Mouse (Mus musculus): ENCODE measurements around the gene Ergic2. TPM values are rescaled to one million over a fixed set of nuclear protein-coding genes. Genes with fewer than 3 reads are reported as not detected.
"Not testable (repeated sequence)": the region's sequence is repeated elsewhere in the genome, so short reads cannot be mapped to it uniquely, and the experiment has no call there.

Gene Ergic2
- polyA plus RNA-seq, 1 experiment from 2014 or later, result 215 TPM

- no peaks in the 10 kb centered on the region for H3K9me3 ChIP-seq (replicated peaks)
- no peak overlapping the region for H3K9ac ChIP-seq
- no peak overlapping the region for H3K4me2 ChIP-seq
- 81% methylated on average over 3 of the region's 3 CpGs for WGBS
- no peak overlapping the region for H3K4me3 ChIP-seq (replicated peaks)
- no peaks in the 10 kb centered on the region for H3K4me1 ChIP-seq
- H3K27ac ChIP-seq, result peak overlapping the region; percentile 56
- H3K36me3 ChIP-seq, result peaks cover 73% of the 10 kb centered on the region
- no peak for ATAC-seq (replicated peaks; ENCODE audit: low FRiP score)
- no peaks in the 10 kb centered on the region for H3K27me3 ChIP-seq
Measured at GRCm38 (mm10) chr6:148199729-148200128, 12.4 kb downstream of the Ergic2 start.

- H3K4me1 ChIP-seq, result no peaks in the 10 kb centered on the region
- H3K27ac ChIP-seq, result no peak overlapping the region
- ATAC-seq (replicated peaks; ENCODE audit: low FRiP score), result no peak
- H3K4me2 ChIP-seq, result no peak overlapping the region
- no peaks in the 10 kb centered on the region for H3K9me3 ChIP-seq (replicated peaks)
- H3K4me3 ChIP-seq (replicated peaks), result no peak overlapping the region
- 79% methylated on average over 2 of the region's 2 CpGs for WGBS
- peaks cover 77% of the 10 kb centered on the region for H3K36me3 ChIP-seq
- no peak overlapping the region for H3K9ac ChIP-seq
- H3K27me3 ChIP-seq, result no peaks in the 10 kb centered on the region
Measured at GRCm38 (mm10) chr6:148199177-148199576, 13.0 kb downstream of the Ergic2 start.

GRCm38 (mm10) chr6:148193972-148194701 is 18.0 kb downstream of the Ergic2 start:
- no peaks in the 10 kb centered on the region for H3K9me3 ChIP-seq (replicated peaks)
- no peak overlapping the region for H3K4me3 ChIP-seq (replicated peaks)
- 83% methylated on average over 6 of the region's 6 CpGs for WGBS
- H3K4me2 ChIP-seq, result no peak overlapping the region
- ATAC-seq (replicated peaks; ENCODE audit: low FRiP score), result no peak
- H3K27me3 ChIP-seq, result no peaks in the 10 kb centered on the region
- H3K36me3 ChIP-seq, result peaks cover 75% of the 10 kb centered on the region
- no peak overlapping the region for H3K9ac ChIP-seq
- no peaks in the 10 kb centered on the region for H3K4me1 ChIP-seq
- peak overlapping the region; percentile 45; the same call in 1 of the 2 replicates for H3K27ac ChIP-seq

- WGBS, result 82% methylated on average over 1 of the region's 1 CpGs
- Histone ChIP-seq H3K27ac (no peak overlapping the region), H3K36me3 (peaks cover 90% of the 10 kb centered on the region), H3K4me1 (no peaks in the 10 kb centered on the region), H3K9me3 (replicated peaks) (no peaks in the 10 kb centered on the region), H3K4me2 (no peak overlapping the region), H3K27me3 (no peaks in the 10 kb centered on the region), H3K9ac (no peak overlapping the region), H3K4me3 (replicated peaks) (no peak overlapping the region)
- ATAC-seq (replicated peaks; ENCODE audit: low FRiP score), result no peak
Measured at GRCm38 (mm10) chr6:148185694-148186093, 26.5 kb downstream of the Ergic2 start.

GRCm38 (mm10) chr6:148172904-148173303 is 39.3 kb downstream of the Ergic2 start:
- Histone ChIP-seq H3K27me3 (no peaks in the 10 kb centered on the region), H3K4me1 (peaks cover 7% of the 10 kb centered on the region; the same call in 1 of the 2 replicates), H3K9ac (no peak overlapping the region), H3K36me3 (no peaks in the 10 kb centered on the region), H3K9me3 (replicated peaks) (0 out of 2 replicates have a peak, but pooled peaks cover 3% of the 10 kb centered on the region), H3K4me2 (no peak overlapping the region), H3K4me3 (replicated peaks) (no peak overlapping the region), H3K27ac (no peak overlapping the region)
- no peak for ATAC-seq (replicated peaks; ENCODE audit: low FRiP score)
- 59% methylated on average over 3 of the region's 3 CpGs for WGBS

GRCm38 (mm10) chr6:148152305-148152704 is 59.9 kb downstream of the Ergic2 start:
- not testable (repeated sequence) for ATAC-seq (replicated peaks; ENCODE audit: low FRiP score); H3K4me3 ChIP-seq (replicated peaks); H3K27ac ChIP-seq; H3K9me3 ChIP-seq (replicated peaks); H3K4me1 ChIP-seq; H3K4me2 ChIP-seq; H3K36me3 ChIP-seq; H3K9ac ChIP-seq; H3K27me3 ChIP-seq
- 63% methylated on average over 4 of the region's 4 CpGs for WGBS

GRCm38 (mm10) chr6:148142421-148142820 is 69.8 kb downstream of the Ergic2 start:
- Histone ChIP-seq H3K27me3 (no peaks in the 10 kb centered on the region), H3K27ac (no peak overlapping the region), H3K9ac (no peak overlapping the region), H3K36me3 (no peaks in the 10 kb centered on the region), H3K4me2 (no peak overlapping the region), H3K9me3 (replicated peaks) (no peaks in the 10 kb centered on the region), H3K4me3 (replicated peaks) (no peak overlapping the region), H3K4me1 (no peaks in the 10 kb centered on the region)
- 75% methylated on average over 1 of the region's 1 CpGs for whole genome bisulfite sequencing
- no peak for ATAC-seq (replicated peaks; ENCODE audit: low FRiP score)

- no peak overlapping the region for H3K4me3 ChIP-seq (replicated peaks)
- WGBS, result 84% methylated on average over 5 of the region's 5 CpGs
- H3K27me3 ChIP-seq, result no peaks in the 10 kb centered on the region
- no peak overlapping the region for H3K9ac ChIP-seq
- H3K36me3 ChIP-seq, result no peaks in the 10 kb centered on the region
- H3K4me2 ChIP-seq, result no peak overlapping the region
- no peak overlapping the region for H3K27ac ChIP-seq
- no peak for ATAC-seq (replicated peaks; ENCODE audit: low FRiP score)
- H3K9me3 ChIP-seq (replicated peaks), result no peaks in the 10 kb centered on the region
- no peaks in the 10 kb centered on the region for H3K4me1 ChIP-seq
Measured at GRCm38 (mm10) chr6:148141874-148142273, 70.3 kb downstream of the Ergic2 start.

- H3K27ac ChIP-seq, result no peak overlapping the region
- H3K27me3 ChIP-seq, result no peaks in the 10 kb centered on the region
- no peak overlapping the region for H3K9ac ChIP-seq
- H3K4me1 ChIP-seq, result no peaks in the 10 kb centered on the region
- H3K36me3 ChIP-seq, result no peaks in the 10 kb centered on the region
- no peak overlapping the region for H3K4me2 ChIP-seq
- H3K9me3 ChIP-seq (replicated peaks), result no peaks in the 10 kb centered on the region
- no peak overlapping the region for H3K4me3 ChIP-seq (replicated peaks)
- no peak for ATAC-seq (replicated peaks; ENCODE audit: low FRiP score)
- WGBS, result 89% methylated on average over 6 of the region's 6 CpGs
Measured at GRCm38 (mm10) chr6:148139288-148139995, 72.7 kb downstream of the Ergic2 start.

- Histone ChIP-seq H3K9ac (no peak overlapping the region), H3K4me1 (no peaks in the 10 kb centered on the region), H3K9me3 (replicated peaks) (no peaks in the 10 kb centered on the region), H3K4me2 (no peak overlapping the region), H3K36me3 (no peaks in the 10 kb centered on the region), H3K4me3 (replicated peaks) (no peak overlapping the region), H3K27ac (no peak overlapping the region), H3K27me3 (no peaks in the 10 kb centered on the region)
- 35% methylated on average over 9 of the region's 9 CpGs for WGBS
- peak; percentile 58; the same call in 1 of the 2 replicates for ATAC-seq (replicated peaks; ENCODE audit: low FRiP score)
Measured at GRCm38 (mm10) chr6:148135769-148136382, 76.3 kb downstream of the Ergic2 start.

- Histone ChIP-seq H3K27me3 (no peaks in the 10 kb centered on the region), H3K4me2 (no peak overlapping the region), H3K4me1 (no peaks in the 10 kb centered on the region), H3K9me3 (replicated peaks) (no peaks in the 10 kb centered on the region), H3K4me3 (replicated peaks) (no peak overlapping the region), H3K27ac (no peak overlapping the region), H3K9ac (no peak overlapping the region), H3K36me3 (no peaks in the 10 kb centered on the region)
- ATAC-seq (replicated peaks; ENCODE audit: low FRiP score), result no peak
Measured at GRCm38 (mm10) chr6:148133536-148133935, 78.6 kb downstream of the Ergic2 start.

- H3K9ac ChIP-seq, result no peak overlapping the region
- H3K36me3 ChIP-seq, result no peaks in the 10 kb centered on the region
- H3K27ac ChIP-seq, result no peak overlapping the region
- no peak for ATAC-seq (replicated peaks; ENCODE audit: low FRiP score)
- H3K4me3 ChIP-seq (replicated peaks), result no peak overlapping the region
- WGBS, result 81% methylated on average over 10 of the region's 10 CpGs
- H3K4me2 ChIP-seq, result no peak overlapping the region
- H3K4me1 ChIP-seq, result no peaks in the 10 kb centered on the region
- H3K27me3 ChIP-seq, result no peaks in the 10 kb centered on the region
- no peaks in the 10 kb centered on the region for H3K9me3 ChIP-seq (replicated peaks)
Measured at GRCm38 (mm10) chr6:148132314-148132713, 79.9 kb downstream of the Ergic2 start.
